Mouse (Mus musculus) T-helper 2 cell (primary cell): ENCODE data around the gene Cxcl15.

Source experiments
- in situ Hi-C: fragments of 300-600 bp; cut with MboI, MseI; formaldehyde crosslinking; loops from one replicate; pipeline ENCODE4 v1.15.1; 2025; ENCODE audit warnings: high pct_unique_total_duplicates

Cxcl15 gene

GRCm38 (mm10) chr5:90794195-90794625 is at the start of gene Cxcl15:
Gene Cxcl15, plus strand, starts transcription at chr5:90794534.
- in situ Hi-C loops, result no loop called here

GRCm38 (mm10) chr5:90753934-90754333 is 40.4 kb upstream of the Cxcl15 start:
- in situ Hi-C loops, result loop anchor here (25.0 kb wide), 1 partner anchor 367 kb away; no protein-coding TSS in a partner anchor

- in situ Hi-C loops, result loop anchor here (25.0 kb wide), 1 partner anchor 371 kb away; no protein-coding TSS in a partner anchor
These were observed 36.2 kb upstream of the Cxcl15 start for GRCm38 (mm10) chr5:90758020-90758605.

- in situ Hi-C loops, result loop anchor here (25.0 kb wide), 1 partner anchor 372 kb away; no protein-coding TSS in a partner anchor
These were observed 35.0 kb upstream of the Cxcl15 start, which contains the start of gene Cxcl5 for GRCm38 (mm10) chr5:90759077-90760065. Gene Cxcl5, plus strand, starts transcription at chr5:90759360.

GRCm38 (mm10) chr5:90760303-90760702 is 34.0 kb upstream of the Cxcl15 start:
- in situ Hi-C loops, result loop anchor here (25.0 kb wide), 1 partner anchor 373 kb away; no protein-coding TSS in a partner anchor

GRCm38 (mm10) chr5:90760844-90761243 is 33.5 kb upstream of the Cxcl15 start:
- in situ Hi-C loops, result loop anchor here (25.0 kb wide), 1 partner anchor 374 kb away; no protein-coding TSS in a partner anchor

GRCm38 (mm10) chr5:90761834-90762233 is 32.5 kb upstream of the Cxcl15 start:
- in situ Hi-C loops, result loop anchor here (25.0 kb wide), 1 partner anchor 375 kb away; no protein-coding TSS in a partner anchor

- in situ Hi-C loops, result loop anchor here (25.0 kb wide), 1 partner anchor 377 kb away; no protein-coding TSS in a partner anchor
These were observed 30.2 kb upstream of the Cxcl15 start for GRCm38 (mm10) chr5:90763912-90764665.

- in situ Hi-C loops, result loop anchor here (25.0 kb wide), 1 partner anchor 379 kb away; no protein-coding TSS in a partner anchor
These were observed 28.3 kb upstream of the Cxcl15 start for GRCm38 (mm10) chr5:90765821-90766606.

- in situ Hi-C loops, result loop anchor here (25.0 kb wide), 1 partner anchor 381 kb away; no protein-coding TSS in a partner anchor
These were observed 26.1 kb upstream of the Cxcl15 start, which contains the start of gene Ppbp for GRCm38 (mm10) chr5:90768218-90768617. Gene Ppbp, plus strand, starts transcription at chr5:90768518.

- in situ Hi-C loops, result loop anchor here (25.0 kb wide), 1 partner anchor 384 kb away; no protein-coding TSS in a partner anchor
These were observed 23.0 kb upstream of the Cxcl15 start for GRCm38 (mm10) chr5:90771369-90771768.

- in situ Hi-C loops, result loop anchor here (25.0 kb wide), 1 partner anchor 385 kb away; no protein-coding TSS in a partner anchor
These were observed 22.3 kb upstream of the Cxcl15 start, which contains the start of gene Pf4 for GRCm38 (mm10) chr5:90771880-90772653. Gene Pf4, plus strand, starts transcription at chr5:90772435.

GRCm38 (mm10) chr5:90775562-90775961 is 18.8 kb upstream of the Cxcl15 start:
- in situ Hi-C loops, result no loop called here

GRCm38 (mm10) chr5:90777621-90778020 is 16.7 kb upstream of the Cxcl15 start:
- in situ Hi-C loops, result no loop called here

- in situ Hi-C loops, result no loop called here
These were observed 15.5 kb upstream of the Cxcl15 start for GRCm38 (mm10) chr5:90778856-90779255.

GRCm38 (mm10) chr5:90783697-90784096 is 10.6 kb upstream of the Cxcl15 start:
- in situ Hi-C loops, result no loop called here

- in situ Hi-C loops, result loop anchor here (5.0 kb wide), 1 partner anchor 129 kb away; no protein-coding TSS in a partner anchor
These were observed 8.4 kb upstream of the Cxcl15 start, which contains the start of gene Cxcl3 for GRCm38 (mm10) chr5:90785659-90786588. Gene Cxcl3, plus strand, starts transcription at chr5:90786103.

GRCm38 (mm10) chr5:90788114-90788513 is 6.2 kb upstream of the Cxcl15 start:
- in situ Hi-C loops, result loop anchor here (5.0 kb wide), 1 partner anchor 131 kb away; no protein-coding TSS in a partner anchor
